Mouse (Mus musculus): ENCODE measurements around the gene Adora2b. TPM values are rescaled to one million over a fixed set of nuclear protein-coding genes. Genes with fewer than 3 reads are reported as not detected.
A peak's percentile ranks its signal among the peaks of the same experiment; 100 is the strongest.
"Not testable (repeated sequence)": the region's sequence is repeated elsewhere in the genome, so short reads cannot be mapped to it uniquely, and the experiment has no call there.

Adora2b gene
- polyA plus RNA-seq, 1 experiment from 2014 or later: 1.7 TPM

GRCm38 (mm10) chr11:62263599-62263998 is 14.8 kb downstream of the Adora2b start:
- DNase-seq (ENCODE audit: low spot score): no peak

- DNase-seq (ENCODE audit: low spot score): no peak
Observed at GRCm38 (mm10) chr11:62264018-62264417, 15.2 kb downstream of the Adora2b start.

- DNase-seq (ENCODE audit: low spot score): no peak
Observed at GRCm38 (mm10) chr11:62265642-62266041, 16.9 kb downstream of the Adora2b start.

GRCm38 (mm10) chr11:62266466-62267214 is 17.9 kb downstream of the Adora2b start:
- DNase-seq (ENCODE audit: low spot score): no peak

- no peak for DNase-seq (ENCODE audit: low spot score)
Observed at GRCm38 (mm10) chr11:62268381-62268780, 19.6 kb downstream of the Adora2b start.

- no peak for DNase-seq (ENCODE audit: low spot score)
Observed at GRCm38 (mm10) chr11:62269097-62269496, 20.3 kb downstream of the Adora2b start.

- DNase-seq (ENCODE audit: low spot score): no peak
Observed at GRCm38 (mm10) chr11:62270851-62271250, 22.1 kb downstream of the Adora2b start.

- DNase-seq (ENCODE audit: low spot score): no peak
Observed at GRCm38 (mm10) chr11:62277086-62277485, 28.3 kb downstream of the Adora2b start.

- peak; percentile 76 for DNase-seq (ENCODE audit: low spot score)
Observed at GRCm38 (mm10) chr11:62278027-62278426, 29.2 kb downstream of the Adora2b start.

- peak; percentile 94 for DNase-seq (ENCODE audit: low spot score)
Observed at GRCm38 (mm10) chr11:62280675-62281600, 32.2 kb downstream of the Adora2b start, which contains the start of the genes Zswim7 and Ttc19. Gene Zswim7, minus strand, starts transcription at chr11:62281375. Gene Ttc19, plus strand, starts transcription at chr11:62281473.

- DNase-seq (ENCODE audit: low spot score): no peak
Observed at GRCm38 (mm10) chr11:62281601-62281997, 32.8 kb downstream of the Adora2b start.

- not testable (repeated sequence) for DNase-seq (ENCODE audit: low spot score)
Observed at GRCm38 (mm10) chr11:62284020-62284419, 35.2 kb downstream of the Adora2b start.

- DNase-seq (ENCODE audit: low spot score): no peak
Observed at GRCm38 (mm10) chr11:62285020-62285419, 36.2 kb downstream of the Adora2b start.

- DNase-seq (ENCODE audit: low spot score): no peak
Observed at GRCm38 (mm10) chr11:62287700-62288099, 38.9 kb downstream of the Adora2b start.

- no peak for DNase-seq (ENCODE audit: low spot score)
Observed at GRCm38 (mm10) chr11:62294121-62294520, 45.3 kb downstream of the Adora2b start.

GRCm38 (mm10) chr11:62298883-62299282 is 50.1 kb downstream of the Adora2b start:
- no peak for DNase-seq (ENCODE audit: low spot score)

- no peak for DNase-seq (ENCODE audit: low spot score)
Observed at GRCm38 (mm10) chr11:62305866-62306265, 57.1 kb downstream of the Adora2b start.

- DNase-seq (ENCODE audit: low spot score): no peak
Observed at GRCm38 (mm10) chr11:62309296-62309695, 60.5 kb downstream of the Adora2b start.

- no peak for DNase-seq (ENCODE audit: low spot score)
Observed at GRCm38 (mm10) chr11:62314984-62315383, 66.2 kb downstream of the Adora2b start.

Measured in thymus, postnatal 0 days (tissue).